Mouse (Mus musculus) MEL (cell line): Measurements from ENCODE around the gene Iqcc.

Experiments used
- CTCF ChIP-seq, 3 experiments: IDR thresholded peaks in 2 of 3; conservative IDR thresholded peaks in 1 of 3; 2 replicates each; pipeline ENCODE4 v1.5.1; 2011 to 2012; ENCODE audit warnings: low read length in 3 of 3, low read depth in 2 of 3, mild to moderate bottlenecking in 2 of 3, improper control_type of control experiment in 1 of 3, inconsistent platforms in 1 of 3, mixed read lengths in 1 of 3, moderate library complexity in 1 of 3; ENCODE audit not compliant: control insufficient read depth in 1 of 3, insufficient read depth in 1 of 3, poor library complexity in 1 of 3, severe bottlenecking in 1 of 3
- EP300 ChIP-seq, 2 experiments: IDR thresholded peaks; 2 replicates each; pipeline ENCODE4 v1.6.1; 2011; ENCODE audit warnings: improper control_type of control experiment in 2 of 2, low read length in 2 of 2, low read depth in 1 of 2, mild to moderate bottlenecking in 1 of 2
- GATA1 ChIP-seq: IDR thresholded peaks from 2 replicates; pipeline ENCODE4 v1.6.1; 2011; ENCODE audit warnings: low read depth, low read length, improper control_type of control experiment
- HCFC1 ChIP-seq: IDR thresholded peaks from 2 replicates; pipeline ENCODE4 v1.6.1; 2012; ENCODE audit warnings: low read depth, mild to moderate bottlenecking, inconsistent platforms, low read length, improper control_type of control experiment, moderate library complexity
- MYB ChIP-seq: IDR thresholded peaks from 2 replicates; pipeline ENCODE4 v1.6.1; 2011; ENCODE audit warnings: mild to moderate bottlenecking, low read depth, low read length, improper control_type of control experiment
- NRF1 ChIP-seq: IDR thresholded peaks from 2 replicates; pipeline ENCODE4 v1.6.1; 2014; ENCODE audit warnings: low read depth, mild to moderate bottlenecking, inconsistent platforms, low read length, improper control_type of control experiment, moderate library complexity; ENCODE audit not compliant: poor library complexity, insufficient read depth, severe bottlenecking
- POLR2A ChIP-seq, 2 experiments: IDR thresholded peaks; 2 replicates each; pipeline ENCODE4 v1.6.1; 2011 to 2012; ENCODE audit warnings: low read length in 2 of 2, mild to moderate bottlenecking in 2 of 2, control low read depth in 1 of 2, improper control_type of control experiment in 1 of 2, low read depth in 1 of 2, moderate library complexity in 1 of 2; ENCODE audit not compliant: control insufficient read depth in 1 of 2, insufficient read depth in 1 of 2, poor library complexity in 1 of 2
- SMC3 ChIP-seq: IDR thresholded peaks from 2 replicates; pipeline ENCODE4 v1.6.1; 2011; ENCODE audit warnings: low read depth, low read length, improper control_type of control experiment
- TAL1 ChIP-seq: IDR thresholded peaks from 2 replicates; pipeline ENCODE4 v1.6.1; 2012; ENCODE audit warnings: mild to moderate bottlenecking, inconsistent platforms, low read length, moderate library complexity, mixed read lengths
- TCF12 ChIP-seq: IDR thresholded peaks from 2 replicates; pipeline ENCODE4 v1.6.1; 2014; ENCODE audit warnings: low read depth, mild to moderate bottlenecking, inconsistent platforms, low read length, improper control_type of control experiment, moderate library complexity
- ZKSCAN1 ChIP-seq: IDR thresholded peaks from 2 replicates; pipeline ENCODE4 v1.6.1; 2012; ENCODE audit warnings: low read depth, mild to moderate bottlenecking, inconsistent platforms, low read length, improper control_type of control experiment, moderate library complexity
- ZNF384 ChIP-seq: IDR thresholded peaks from 2 replicates; pipeline ENCODE4 v1.6.1; 2012; ENCODE audit warnings: low read depth, mild to moderate bottlenecking, inconsistent platforms, low read length, improper control_type of control experiment

DNA sequence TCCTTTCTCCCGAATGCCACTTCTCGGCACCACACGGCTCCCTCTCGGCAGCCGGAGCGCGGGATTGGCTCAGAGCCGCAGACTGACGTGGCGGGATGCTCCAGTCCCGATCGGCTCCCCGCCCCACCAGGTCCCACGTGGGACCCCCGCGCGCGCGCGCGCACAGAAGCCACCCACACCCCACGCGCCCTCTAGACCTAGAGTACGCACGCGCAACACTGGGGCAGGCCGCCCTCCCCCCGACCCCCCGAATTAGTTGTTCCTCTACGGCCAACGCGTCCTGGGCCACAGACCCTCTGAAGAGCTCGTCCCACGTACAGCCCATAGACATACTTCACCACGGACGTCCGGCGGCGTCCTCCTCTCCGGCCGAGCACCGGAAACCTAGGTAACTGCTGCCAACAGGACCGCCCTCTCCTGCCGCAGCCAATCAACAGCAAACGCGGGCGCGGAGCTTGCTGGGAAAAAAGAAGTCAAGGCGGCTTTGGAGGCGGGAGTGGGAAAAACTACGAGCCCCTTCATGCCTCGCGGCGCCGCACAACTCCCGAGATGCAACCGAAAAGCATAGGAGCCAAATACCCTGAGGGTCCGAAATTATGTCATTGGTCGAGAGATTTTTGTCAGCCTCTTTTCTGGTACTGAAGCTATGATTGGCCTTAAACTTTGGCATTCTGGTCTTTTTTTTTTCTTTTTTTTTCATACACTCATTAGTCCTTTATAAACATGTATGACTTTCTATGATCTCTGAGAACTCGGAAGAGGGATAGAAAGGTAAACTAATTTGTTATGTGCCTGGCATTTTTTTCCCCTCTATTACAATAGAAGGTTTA, 22.0 kb upstream of the Iqcc start, which contains the start of gene Txlna:
- TF ChIP-seq EP300 (IDR thresholded peaks at IDR 0.05; ENCODE audit: low read depth in 1 of 2, low read length in 2 of 2), result no peak
- TF ChIP-seq NRF1, result peak; percentile 83
- TF ChIP-seq MYB, result no peak
- no peak for TF ChIP-seq SMC3
- no peak; the same call in 1 of the 2 replicates for TF ChIP-seq ZKSCAN1
- TF ChIP-seq CTCF (IDR thresholded peaks at IDR 0.05 in 2 of 3, conservative IDR thresholded peaks at IDR 0.05 in 1 of 3; ENCODE audit: control insufficient read depth in 1 of 3, insufficient read depth in 1 of 3, low read depth in 2 of 3, low read length in 3 of 3, poor library complexity in 1 of 3, severe bottlenecking in 1 of 3), result peak in 1 of 3 experiments; percentile 20; a peak in 1 of 6 replicates
- TF ChIP-seq POLR2A (IDR thresholded peaks at IDR 0.05; ENCODE audit: control insufficient read depth in 1 of 2, insufficient read depth in 1 of 2, low read depth in 1 of 2, low read length in 2 of 2, poor library complexity in 1 of 2), result peak; percentile 92 to 95
- no peak; the same call in none of the 2 replicates for TF ChIP-seq TCF12
- TF ChIP-seq HCFC1, result peak; percentile 96
- no peak for TF ChIP-seq TAL1
- TF ChIP-seq GATA1, result no peak
- TF ChIP-seq ZNF384, result peak; percentile 99
